Mouse (Mus musculus) left cerebral cortex, adult 11 months (tissue): Measurements from ENCODE around the gene Gsta4.
"Not testable (repeated sequence)": the region's sequence is repeated elsewhere in the genome, so short reads cannot be mapped to it uniquely, and the experiment has no call there.

Experiments used
- DNase-seq: peaks from one replicate; pipeline ENCODE4 v3.0.0; 2022; ENCODE audit warnings: low spot score

Gene Gsta4

DNA sequence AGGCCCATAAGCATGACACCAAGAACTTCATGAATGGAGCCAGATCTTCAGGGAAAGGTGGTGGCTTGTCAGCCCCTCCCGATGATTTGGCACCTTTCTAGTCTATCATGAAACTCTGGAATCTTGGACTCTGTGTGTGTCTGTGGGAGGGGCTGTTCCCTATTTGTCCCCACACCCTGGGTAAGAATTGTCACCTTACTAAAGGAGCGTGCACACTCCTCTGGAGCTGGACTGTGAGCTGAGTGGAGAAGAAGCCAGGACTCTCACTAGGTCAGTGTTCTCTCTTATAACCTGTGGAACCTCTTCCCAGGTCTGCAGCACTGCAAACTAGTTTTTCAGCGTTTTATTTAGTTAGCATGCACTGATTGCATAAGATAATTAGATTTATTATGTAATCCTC lies 47.9 kb downstream of the Gsta4 start, which contains the start of gene Gsta1:
Gene Gsta1 (plus strand): TSS at position 196 of the 400 bp plus-strand sequence.
- not testable (repeated sequence) for DNase-seq

DNA sequence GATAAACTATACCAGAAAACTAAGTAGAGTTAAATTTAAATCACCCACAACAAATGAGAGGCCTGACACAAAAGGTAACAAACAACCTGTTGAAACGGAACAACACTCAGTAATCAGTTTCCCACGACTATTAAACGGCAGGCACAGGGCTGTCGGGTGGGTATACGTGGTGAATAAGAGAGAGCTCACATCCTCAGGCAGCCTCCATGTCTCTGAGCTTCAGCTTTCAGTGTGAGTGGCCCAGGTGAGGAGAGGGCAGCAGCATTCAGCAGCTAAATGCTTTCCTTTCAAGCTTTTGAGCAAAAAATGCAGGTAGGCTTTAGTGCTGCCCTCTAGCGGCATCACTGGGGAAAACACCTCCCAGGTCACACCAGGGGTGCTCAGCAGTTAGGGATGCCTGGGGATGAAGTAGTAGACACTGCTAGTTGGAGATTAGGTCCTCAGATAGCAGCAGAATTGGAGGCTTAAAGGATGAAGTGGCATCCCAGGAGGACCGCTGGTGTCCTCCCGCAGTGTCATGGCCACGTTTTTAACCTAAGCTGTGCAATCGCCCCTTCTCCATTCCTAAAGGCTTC lies 50.6 kb downstream of the Gsta4 start:
- not testable (repeated sequence) for DNase-seq

DNA sequence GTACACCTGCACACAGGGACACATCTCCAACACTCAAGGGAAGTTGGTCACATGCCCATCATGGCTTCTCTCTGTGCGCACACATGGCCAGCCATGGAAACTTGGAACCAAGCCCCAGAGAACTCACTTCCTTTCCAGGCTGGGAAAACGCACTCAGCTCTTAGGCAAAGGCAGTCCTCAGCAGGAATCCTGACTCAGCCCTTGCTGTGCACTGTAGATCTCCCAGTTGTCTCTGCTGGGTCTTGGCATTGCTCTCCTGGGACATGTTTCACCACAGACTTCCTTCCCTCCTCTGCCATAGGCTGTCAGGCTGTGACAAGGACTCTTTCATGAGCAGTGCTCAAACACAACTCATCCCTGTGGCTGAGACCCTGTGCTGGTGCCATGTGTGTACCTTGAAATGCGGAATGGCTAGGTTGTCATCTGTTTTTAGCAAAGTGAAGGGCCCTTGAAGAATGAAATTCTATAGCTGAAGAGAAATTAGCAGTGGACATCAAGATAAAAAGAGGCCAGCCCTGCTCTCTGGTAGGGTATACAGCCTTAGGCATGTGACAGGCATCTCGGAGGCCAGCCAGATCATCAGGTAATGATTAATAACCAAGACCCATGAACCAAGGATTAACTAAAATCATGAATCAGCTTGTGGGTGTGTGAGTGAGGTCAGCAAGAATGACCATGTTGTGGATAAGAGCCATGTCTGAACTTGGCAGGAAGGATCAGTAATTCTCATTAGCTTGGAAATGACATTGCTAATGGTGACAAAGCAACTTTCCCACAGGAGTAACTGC lies 73.3 kb downstream of the Gsta4 start:
- not testable (repeated sequence) for DNase-seq

DNA sequence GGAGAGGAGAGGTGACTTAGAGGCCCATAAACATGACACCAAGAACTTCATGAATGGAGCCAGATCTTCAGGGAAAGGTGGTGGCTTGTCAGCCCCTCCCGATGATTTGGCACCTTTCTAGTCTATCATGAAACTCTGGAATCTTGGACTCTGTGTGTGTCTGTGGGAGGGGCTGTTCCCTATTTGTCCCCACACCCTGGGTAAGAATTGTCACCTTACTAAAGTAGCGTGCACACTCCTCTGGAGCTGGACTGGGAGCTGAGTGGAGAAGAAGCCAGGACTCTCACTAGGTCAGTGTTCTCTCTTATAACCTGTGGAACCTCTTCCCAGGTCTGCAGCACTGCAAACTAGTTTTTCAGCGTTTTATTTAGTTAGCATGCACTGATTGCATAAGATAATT lies 74.3 kb downstream of the Gsta4 start, which contains the start of gene Gm3776:
Gene Gm3776 (plus strand): TSS at position 216 of the 400 bp plus-strand sequence.
- not testable (repeated sequence) for DNase-seq
